Mouse (Mus musculus) gastrocnemius, adult 18-20 months (tissue): ENCODE measurements around the gene Slc18a2. TPM values are rescaled to one million over a fixed set of nuclear protein-coding genes. Genes with fewer than 3 reads are reported as not detected.
A peak's percentile ranks its signal among the peaks of the same experiment; 100 is the strongest.

ENCODE experiments used
- DNase-seq: peaks from one replicate; pipeline ENCODE4 v3.0.0; 2021; ENCODE audit warnings: low spot score
- total RNA-seq, 2 experiments: library from RNA; stranded (reverse); gene quantifications; 2 replicates each; pipeline ENCODE4 v1.2.3; 2021

The Slc18a2 gene
- total RNA-seq, 2 experiments from 2014 or later = 0.07 to 0.09 TPM

GRCm38 (mm10) chr19:59273190-59273589 lies 12.5 kb downstream of the Slc18a2 start:
- DNase-seq = no peak

GRCm38 (mm10) chr19:59276354-59276753 lies 15.7 kb downstream of the Slc18a2 start:
- DNase-seq = no peak

- DNase-seq = no peak
Observed at GRCm38 (mm10) chr19:59280841-59281240, 20.1 kb downstream of the Slc18a2 start.

- DNase-seq = no peak
Observed at GRCm38 (mm10) chr19:59282001-59282400, 21.3 kb downstream of the Slc18a2 start.

- DNase-seq = no peak
Observed at GRCm38 (mm10) chr19:59289042-59289441, 28.3 kb downstream of the Slc18a2 start.

- no peak for DNase-seq
Observed at GRCm38 (mm10) chr19:59289811-59290210, 29.1 kb downstream of the Slc18a2 start.

GRCm38 (mm10) chr19:59292183-59292839 lies 31.6 kb downstream of the Slc18a2 start:
- DNase-seq = no peak

GRCm38 (mm10) chr19:59315308-59315707 lies 54.6 kb downstream of the Slc18a2 start:
- no peak for DNase-seq

- no peak for DNase-seq
Observed at GRCm38 (mm10) chr19:59316571-59316970, 55.9 kb downstream of the Slc18a2 start.

- DNase-seq = no peak
Observed at GRCm38 (mm10) chr19:59321990-59322389, 61.3 kb downstream of the Slc18a2 start, which contains the start of gene Rps12-ps3. Gene Rps12-ps3 (plus strand): TSS chr19:59322290.

GRCm38 (mm10) chr19:59330816-59331225 lies 70.1 kb downstream of the Slc18a2 start:
- no peak for DNase-seq

- DNase-seq = no peak
Observed at GRCm38 (mm10) chr19:59336655-59337054, 76.0 kb downstream of the Slc18a2 start.

- DNase-seq = no peak
Observed at GRCm38 (mm10) chr19:59337872-59338681, 77.4 kb downstream of the Slc18a2 start.

GRCm38 (mm10) chr19:59339908-59340307 lies 79.2 kb downstream of the Slc18a2 start:
- DNase-seq = no peak

GRCm38 (mm10) chr19:59342964-59343363 lies 82.3 kb downstream of the Slc18a2 start:
- no peak for DNase-seq

GRCm38 (mm10) chr19:59344304-59344711 lies 83.6 kb downstream of the Slc18a2 start:
- no peak for DNase-seq

- DNase-seq = peak; percentile 30
Observed at GRCm38 (mm10) chr19:59345081-59345657, 84.5 kb downstream of the Slc18a2 start.

Other genes with a start within 250 kb of the Slc18a2 start
- gene Shtn1, start 184.8 kb upstream of the Slc18a2 start, total RNA-seq = under 1 TPM; 0.66 to 0.95 TPM
- not detected for gene Vax1, start 90.8 kb upstream of the Slc18a2 start, total RNA-seq
- gene Kcnk18, start 41.7 kb upstream of the Slc18a2 start, total RNA-seq = not detected
- 100 to 1,000 TPM; 290 to 384 TPM for gene Rps12-ps3, start 61.4 kb downstream of the Slc18a2 start, total RNA-seq
- gene Pdzd8, start 84.9 kb downstream of the Slc18a2 start, total RNA-seq = 10 to 100 TPM; 14.3 to 16.0 TPM
- gene Emx2, start 197.5 kb downstream of the Slc18a2 start, total RNA-seq = 1 to 10 TPM; 1.1 to 1.3 TPM